In genomic region chr4:133645680-133646079, GRCm38 (mm10) we compare ENCODE assay signal across 15 mouse cellular contexts. TPM values are rescaled to one million over a fixed set of nuclear protein-coding genes. Genes with fewer than 3 reads are reported as not detected.
DNase-seq lines count a peak whose midpoint lies in the region; ATAC-seq and TF ChIP-seq lines count a peak whose summit lies in the region.
"Had no signal": no experiment of that assay in that cellular context is flagged by ENCODE, and none has a peak within 500 bp of the region (broad histone marks: within the 10 kb centered on the region; RNA-seq: fewer than 3 reads in every experiment).

No protein-coding gene starts in this region.

- TF ChIP-seq CTCF in testis, adult 2 months (IDR thresholded peaks at IDR 0.05; ENCODE audit: control insufficient read depth, insufficient read depth, insufficient replicate concordance, low read depth, low read length) = no peak

- no peak for TF ChIP-seq POLR2A in testis, adult 2 months (IDR thresholded peaks at IDR 0.05; ENCODE audit: control insufficient read depth, low read depth, low read length)

- no peak overlapping the region for H3K4me3 ChIP-seq in heart, embryonic 14.5 days (ENCODE audit: control insufficient read depth in 1 of 2, insufficient read depth in 1 of 2, low read depth in 1 of 2, low read length in 2 of 2)
- peak overlapping the region; percentile 72 for H3K4me3 ChIP-seq in testis, adult 2 months (ENCODE audit: control insufficient read depth, low read depth, low read length)
- no peak overlapping the region for H3K4me3 ChIP-seq in intestine, embryonic 15.5 days (replicated peaks)
- no peak overlapping the region for H3K4me3 ChIP-seq in hindbrain, embryonic 16.5 days (ENCODE audit: low read length)
- H3K4me3 ChIP-seq: hindbrain, embryonic 12.5 days; megakaryocyte, embryonic 14.5 days; neural tube, embryonic 13.5 days had no signal

- ATAC-seq in heart, embryonic 14.5 days (ENCODE audit: insufficient number of reproducible peaks, insufficient read depth, low FRiP score, low read depth) = no peak
- 0 out of 2 replicates have a peak, but pooled peaks have one; percentile 28 for ATAC-seq in intestine, embryonic 15.5 days
- no peak for ATAC-seq in hindbrain, embryonic 16.5 days
- ATAC-seq: lung, postnatal 0 days had no signal

- DNase-seq in heart, postnatal 36 days = no peak
- DNase-seq in testis, postnatal 14 days (ENCODE audit: low spot score) = no peak
- DNase-seq in gastrocnemius, postnatal 36 days = no peak
- DNase-seq in cerebellum, postnatal 10 days = no peak
- DNase-seq: cerebellum, postnatal 14 days; gastrocnemius, postnatal 14 days; kidney, adult 18-20 months had no signal

- H3K9ac ChIP-seq in heart, embryonic 14.5 days (ENCODE audit: low read length) = no peak overlapping the region
- no peak overlapping the region for H3K9ac ChIP-seq in intestine, embryonic 15.5 days
- H3K9ac ChIP-seq in hindbrain, embryonic 16.5 days (ENCODE audit: low read depth, low read length) = no peak overlapping the region
- H3K9ac ChIP-seq: hindbrain, embryonic 12.5 days; neural tube, embryonic 13.5 days had no signal

- intact Hi-C loops in heart, postnatal 36 days (cut with DNase I) = no loop called here
- intact Hi-C loops in gastrocnemius, postnatal 36 days (cut with DNase I) = no loop called here

- H3K9me3 ChIP-seq in heart, embryonic 14.5 days (ENCODE audit: control insufficient read depth, low read length) = 0 out of 2 replicates have a peak, but pooled peaks cover 4% of the 10 kb centered on the region
- H3K9me3 ChIP-seq in intestine, embryonic 15.5 days = no peaks in the 10 kb centered on the region; the same call in 1 of the 2 replicates
- H3K9me3 ChIP-seq in hindbrain, embryonic 16.5 days (ENCODE audit: control insufficient read depth, low read length) = peaks cover 7% of the 10 kb centered on the region; the same call in 1 of the 2 replicates

- no peak overlapping the region for H3K27ac ChIP-seq in heart, embryonic 14.5 days (replicated peaks in 1 of 2; ENCODE audit: control insufficient read depth in 1 of 2, insufficient read depth in 1 of 2, low read depth in 2 of 2, low read length in 2 of 2)
- H3K27ac ChIP-seq in testis, adult 2 months (ENCODE audit: control insufficient read depth, insufficient read depth, low read depth, low read length) = no peak overlapping the region
- no peak overlapping the region for H3K27ac ChIP-seq in intestine, embryonic 15.5 days
- no peak overlapping the region for H3K27ac ChIP-seq in hindbrain, embryonic 16.5 days (ENCODE audit: low read depth, low read length)
- H3K27ac ChIP-seq: hindbrain, embryonic 12.5 days; neural tube, embryonic 13.5 days had no signal

- H3K4me2 ChIP-seq in heart, embryonic 14.5 days (ENCODE audit: low read length) = 0 out of 2 replicates have a peak overlapping the region, but pooled peaks have one; percentile 11
- H3K4me2 ChIP-seq in intestine, embryonic 15.5 days (replicated peaks) = peak overlapping the region; percentile 28; the same call in 1 of the 2 replicates
- no peak overlapping the region for H3K4me2 ChIP-seq in hindbrain, embryonic 16.5 days (ENCODE audit: low read length)
- H3K4me2 ChIP-seq: hindbrain, embryonic 12.5 days; neural tube, embryonic 13.5 days had no signal

- WGBS in heart, embryonic 14.5 days = 35% methylated on average over 21 of the region's 21 CpGs
- WGBS in intestine, embryonic 15.5 days = 39% methylated on average over 21 of the region's 21 CpGs
- 53% methylated on average over 21 of the region's 21 CpGs for WGBS in hindbrain, embryonic 16.5 days

- H3K27me3 ChIP-seq in heart, embryonic 14.5 days (ENCODE audit: control insufficient read depth, insufficient read depth, low read length) = no peaks in the 10 kb centered on the region
- no peaks in the 10 kb centered on the region for H3K27me3 ChIP-seq in testis, adult 2 months (ENCODE audit: control insufficient read depth, insufficient read depth, low read length)
- no peaks in the 10 kb centered on the region for H3K27me3 ChIP-seq in intestine, embryonic 15.5 days (replicated peaks)
- H3K27me3 ChIP-seq in hindbrain, embryonic 16.5 days (replicated peaks; ENCODE audit: control insufficient read depth, insufficient read depth, low read length) = no peaks in the 10 kb centered on the region
- H3K27me3 ChIP-seq: hindbrain, embryonic 12.5 days; megakaryocyte, embryonic 14.5 days; neural tube, embryonic 13.5 days had no signal

- peaks cover 2 to 3% of the 10 kb centered on the region in 2 experiments; a peak in 1 of 4 replicates for H3K4me1 ChIP-seq in heart, embryonic 14.5 days (ENCODE audit: control insufficient read depth in 2 of 2, insufficient read depth in 2 of 2, low read length in 2 of 2)
- peaks cover 2% of the 10 kb centered on the region for H3K4me1 ChIP-seq in testis, adult 2 months (ENCODE audit: control insufficient read depth, insufficient read depth, low read length)
- no peaks in the 10 kb centered on the region for H3K4me1 ChIP-seq in intestine, embryonic 15.5 days (replicated peaks)
- peaks cover 3% of the 10 kb centered on the region; the same call in 1 of the 2 replicates for H3K4me1 ChIP-seq in hindbrain, embryonic 16.5 days (ENCODE audit: control insufficient read depth, insufficient read depth, low read depth, low read length)
- H3K4me1 ChIP-seq: hindbrain, embryonic 12.5 days; neural tube, embryonic 13.5 days had no signal

- no peaks in the 10 kb centered on the region for H3K36me3 ChIP-seq in heart, embryonic 14.5 days (ENCODE audit: control insufficient read depth, insufficient read depth, low read length)
- H3K36me3 ChIP-seq in testis, adult 2 months (ENCODE audit: control insufficient read depth, insufficient read depth, low read length) = no peaks in the 10 kb centered on the region
- no peaks in the 10 kb centered on the region for H3K36me3 ChIP-seq in intestine, embryonic 15.5 days
- no peaks in the 10 kb centered on the region for H3K36me3 ChIP-seq in hindbrain, embryonic 16.5 days (ENCODE audit: control insufficient read depth, insufficient read depth, low read length)
- H3K36me3 ChIP-seq: hindbrain, embryonic 12.5 days; neural tube, embryonic 13.5 days had no signal

RNA-seq across cellular contexts. Expression of gene Zdhhc18, which starts 4.3 kb away (rescaled TPM):
- 3.4 and 4.7 TPM in 2 replicates for polyA plus RNA-seq in heart, embryonic 14.5 days (2014; fragmentation: Nextera tagmentation; extraction: Ambion mirVana)
- 10 to 100 TPM; 17.2 to 17.3 TPM for total RNA-seq in heart, postnatal 36 days (2021)
- polyA plus RNA-seq in testis, adult 2 months (2012; rRNA removed) = 4.2 and 4.5 TPM in 2 replicates
- polyA plus RNA-seq in intestine, embryonic 15.5 days (2015; fragmentation: Nextera tagmentation; extraction: Ambion mirVana) = 2.0 and 4.1 TPM in 2 replicates
- 10 to 100 TPM; 24.5 to 35.2 TPM for total RNA-seq in gastrocnemius, postnatal 36 days (2021)
- polyA plus RNA-seq in hindbrain, embryonic 16.5 days (2015; fragmentation: Nextera tagmentation; extraction: Ambion mirVana) = 3.6 and 3.7 TPM in 2 replicates

RNA-seq across cellular contexts. Expression of gene Pigv, which starts 26.8 kb away (rescaled TPM):
- polyA plus RNA-seq in heart, embryonic 14.5 days (2014; fragmentation: Nextera tagmentation; extraction: Ambion mirVana) = 11.6 and 12.1 TPM in 2 replicates
- 10 to 100 TPM; 10.8 to 11.3 TPM for total RNA-seq in heart, postnatal 36 days (2021)
- polyA plus RNA-seq in testis, adult 2 months (2012; rRNA removed) = 8.7 and 8.9 TPM in 2 replicates
- polyA plus RNA-seq in intestine, embryonic 15.5 days (2015; fragmentation: Nextera tagmentation; extraction: Ambion mirVana) = 16.9 and 17.7 TPM in 2 replicates
- 10 to 100 TPM in 1 of 2 experiments, 1 to 10 TPM in 1; 8.4 to 10.4 TPM for total RNA-seq in gastrocnemius, postnatal 36 days (2021)
- polyA plus RNA-seq in hindbrain, embryonic 16.5 days (2015; fragmentation: Nextera tagmentation; extraction: Ambion mirVana) = 14.1 and 15.9 TPM in 2 replicates

RNA-seq across cellular contexts. Expression of gene Sfn, which starts 43.7 kb away (rescaled TPM):
- 0.40 and 1.4 TPM in 2 replicates for polyA plus RNA-seq in heart, embryonic 14.5 days (2014; fragmentation: Nextera tagmentation; extraction: Ambion mirVana)
- 1 to 10 TPM; 1.1 to 1.5 TPM for total RNA-seq in heart, postnatal 36 days (2021)
- polyA plus RNA-seq in testis, adult 2 months (2012; rRNA removed) = 0.81 and 1.1 TPM in 2 replicates
- 47.4 and 51.0 TPM in 2 replicates for polyA plus RNA-seq in intestine, embryonic 15.5 days (2015; fragmentation: Nextera tagmentation; extraction: Ambion mirVana)
- total RNA-seq in gastrocnemius, postnatal 36 days (2021) = 1 to 10 TPM in 1 of 2 experiments, under 1 TPM in 1; 0.94 to 1.2 TPM
- polyA plus RNA-seq in hindbrain, embryonic 16.5 days (2015; fragmentation: Nextera tagmentation; extraction: Ambion mirVana) = 2.1 and 2.2 TPM in 2 replicates

Comparison
In these comparisons a context has a peak if more than half of its experiments do, and no peak if none do; other contexts are left out.
1. RNA of gene Sfn, which starts 43.7 kb away (polyA plus RNA-seq): 47.4 to 51.0 TPM in intestine, embryonic 15.5 days; 2.1 to 2.2 TPM in hindbrain, embryonic 16.5 days, 0.40 to 1.4 TPM in heart, embryonic 14.5 days and 0.81 to 1.1 TPM in testis, adult 2 months; every median in the first group is over 10 times any median in the second.